ENCODE assay signal across 25 mouse cellular contexts in genomic region chr4:134776246-134776645, GRCm38 (mm10). TPM values are rescaled to one million over a fixed set of nuclear protein-coding genes. Genes with fewer than 3 reads are reported as not detected.
DNase-seq lines count a peak whose midpoint lies in the region; ATAC-seq and TF ChIP-seq lines count a peak whose summit lies in the region.
"Had no signal": no experiment of that assay in that cellular context is flagged by ENCODE, and none has a peak within 500 bp of the region (broad histone marks: within the 10 kb centered on the region; RNA-seq: fewer than 3 reads in every experiment).

No protein-coding gene starts in this region.

- TF ChIP-seq POLR2A in brain, embryonic 14.5 days (IDR thresholded peaks at IDR 0.05; ENCODE audit: borderline replicate concordance, extremely low read depth, insufficient read depth, insufficient read length, poor library complexity, severe bottlenecking), result no peak

- no peaks in the 10 kb centered on the region for H3K36me3 ChIP-seq in embryonic facial prominence, embryonic 14.5 days (ENCODE audit: control insufficient read depth, insufficient read depth, low read length)
- no peaks in the 10 kb centered on the region for H3K36me3 ChIP-seq in embryonic facial prominence, embryonic 10.5 days (replicated peaks)
- no peaks in the 10 kb centered on the region for H3K36me3 ChIP-seq in lung, embryonic 14.5 days (ENCODE audit: insufficient read depth)
- H3K36me3 ChIP-seq: embryonic facial prominence, embryonic 13.5 days; heart, embryonic 10.5 days; hindbrain, embryonic 10.5 days; limb, embryonic 12.5 days; neural tube, embryonic 12.5 days had no signal

- no peak for ATAC-seq in embryonic facial prominence, embryonic 14.5 days (ENCODE audit: low read depth)
- ATAC-seq in lung, embryonic 14.5 days (ENCODE audit: insufficient read depth), result peak; percentile 32; the same call in 1 of the 2 replicates
- ATAC-seq: forebrain, embryonic 16.5 days; hindbrain, postnatal 0 days; Patski had no signal

- no peak overlapping the region for H3K4me2 ChIP-seq in embryonic facial prominence, embryonic 14.5 days (ENCODE audit: low read depth, low read length)
- no peak overlapping the region for H3K4me2 ChIP-seq in lung, embryonic 14.5 days
- H3K4me2 ChIP-seq: embryonic facial prominence, embryonic 13.5 days; limb, embryonic 12.5 days; neural tube, embryonic 12.5 days had no signal

- no peaks in the 10 kb centered on the region for H3K27me3 ChIP-seq in embryonic facial prominence, embryonic 14.5 days (replicated peaks; ENCODE audit: control insufficient read depth, insufficient read depth, low read length)
- H3K27me3 ChIP-seq in embryonic facial prominence, embryonic 10.5 days (replicated peaks; ENCODE audit: low read depth, poor library complexity, severe bottlenecking), result no peaks in the 10 kb centered on the region
- H3K27me3 ChIP-seq in lung, embryonic 14.5 days (ENCODE audit: insufficient read depth, low read length), result no peaks in the 10 kb centered on the region
- H3K27me3 ChIP-seq: embryonic facial prominence, embryonic 13.5 days; neural tube, embryonic 12.5 days; Patski had no signal

- no peak overlapping the region for H3K9ac ChIP-seq in embryonic facial prominence, embryonic 14.5 days (ENCODE audit: low read depth, low read length)
- no peak overlapping the region for H3K9ac ChIP-seq in lung, embryonic 14.5 days
- H3K9ac ChIP-seq: embryonic facial prominence, embryonic 13.5 days; limb, embryonic 12.5 days; liver, embryonic 14.5 days; neural tube, embryonic 12.5 days had no signal

- 0 out of 2 replicates have a peak, but pooled peaks cover 6% of the 10 kb centered on the region for H3K4me1 ChIP-seq in embryonic facial prominence, embryonic 14.5 days (ENCODE audit: control insufficient read depth, insufficient read depth, low read length)
- H3K4me1 ChIP-seq in embryonic facial prominence, embryonic 10.5 days, result peaks cover 44% of the 10 kb centered on the region
- H3K4me1 ChIP-seq in lung, embryonic 14.5 days (ENCODE audit: insufficient read depth), result peaks cover 8% of the 10 kb centered on the region; the same call in 1 of the 2 replicates

- WGBS in embryonic facial prominence, embryonic 14.5 days, result 41% methylated on average over 7 of the region's 7 CpGs
- 66% methylated on average over 7 of the region's 7 CpGs for WGBS in embryonic facial prominence, embryonic 10.5 days
- 38% methylated on average over 7 of the region's 7 CpGs for WGBS in lung, embryonic 14.5 days

- no peak overlapping the region for H3K4me3 ChIP-seq in embryonic facial prominence, embryonic 14.5 days (ENCODE audit: low read depth, low read length)
- H3K4me3 ChIP-seq in embryonic facial prominence, embryonic 10.5 days, result no peak overlapping the region
- H3K4me3 ChIP-seq in lung, embryonic 14.5 days (ENCODE audit: low read depth, low read length), result no peak overlapping the region
- H3K4me3 ChIP-seq: embryonic facial prominence, embryonic 13.5 days; heart, embryonic 10.5 days; hindbrain, embryonic 10.5 days; limb, embryonic 12.5 days; neural tube, embryonic 12.5 days had no signal

- TF ChIP-seq CTCF in lung, embryonic 14.5 days (IDR thresholded peaks at IDR 0.05; ENCODE audit: low read depth), result no peak
- TF ChIP-seq CTCF in brain, embryonic 14.5 days (IDR thresholded peaks at IDR 0.05; ENCODE audit: borderline replicate concordance, extremely low read depth, insufficient read depth, insufficient read length), result no peak

- no peaks in the 10 kb centered on the region for H3K9me3 ChIP-seq in embryonic facial prominence, embryonic 14.5 days (ENCODE audit: control insufficient read depth, low read length)
- no peaks in the 10 kb centered on the region for H3K9me3 ChIP-seq in embryonic facial prominence, embryonic 10.5 days
- no peaks in the 10 kb centered on the region for H3K9me3 ChIP-seq in lung, embryonic 14.5 days (ENCODE audit: low read depth, low read length)
- H3K9me3 ChIP-seq: embryonic facial prominence, embryonic 13.5 days; heart, embryonic 10.5 days; hindbrain, embryonic 10.5 days; limb, embryonic 12.5 days; neural tube, embryonic 12.5 days had no signal

- DNase-seq in embryonic facial prominence, embryonic 14.5 days (ENCODE audit: low spot score), result peak; percentile 92
- DNase-seq in embryonic facial prominence, embryonic 10.5 days (ENCODE audit: low spot score), result no peak
- peak; percentile 84 for DNase-seq in kidney, postnatal 10 days
- DNase-seq in kidney, adult 9 months, result no peak
- peak; percentile 91 for DNase-seq in lung, embryonic 14.5 days
- DNase-seq in lung, postnatal 4 days, result no peak
- peak; percentile 42 for DNase-seq in brain, embryonic 14.5 days (ENCODE audit: low read depth)
- DNase-seq: cerebellum, adult 18-20 months; gastrocnemius, postnatal 10 days; kidney, adult 2 months; layer of hippocampus, postnatal 36 days; midbrain, embryonic 14.5 days; right cerebral cortex, postnatal 14 days; thymus, adult 2 months; thymus, postnatal 4 days had no signal

- H3K27ac ChIP-seq in embryonic facial prominence, embryonic 14.5 days (replicated peaks; ENCODE audit: low read depth, low read length), result no peak overlapping the region
- H3K27ac ChIP-seq in embryonic facial prominence, embryonic 10.5 days (replicated peaks), result no peak overlapping the region
- peak overlapping the region; percentile 1; the same call in 1 of the 2 replicates for H3K27ac ChIP-seq in lung, embryonic 14.5 days (ENCODE audit: low read depth)
- H3K27ac ChIP-seq: embryonic facial prominence, embryonic 13.5 days; heart, embryonic 10.5 days; hindbrain, embryonic 10.5 days; hindbrain, postnatal 0 days; limb, embryonic 12.5 days; liver, embryonic 14.5 days; neural tube, embryonic 12.5 days; stomach, postnatal 0 days had no signal

RNA-seq across cellular contexts. Expression of gene Ldlrap1, which starts 8.4 kb away (rescaled TPM):
- 22.5 and 22.9 TPM in 2 replicates for polyA plus RNA-seq in embryonic facial prominence, embryonic 14.5 days (2014; fragmentation: Nextera tagmentation; extraction: Ambion mirVana)
- 15.8 and 17.4 TPM in 2 replicates for polyA plus RNA-seq in embryonic facial prominence, embryonic 10.5 days (2016; fragmentation: Nextera tagmentation; extraction: Ambion mirVana)
- polyA plus RNA-seq in lung, embryonic 14.5 days (2014; fragmentation: Nextera tagmentation; extraction: Ambion mirVana), result 21.2 and 22.2 TPM in 2 replicates
- polyA plus RNA-seq in brain, embryonic 14.5 days (2012; rRNA removed), result 1.7 and 2.7 TPM in 2 replicates

Comparison
In these comparisons a context has a peak if more than half of its experiments do, and no peak if none do; other contexts are left out.
1. DNase-seq: peak in embryonic facial prominence, embryonic 14.5 days (single experiment), kidney, postnatal 10 days (single experiment), lung, embryonic 14.5 days (single experiment) and brain, embryonic 14.5 days (single experiment); none in embryonic facial prominence, embryonic 10.5 days (single experiment), kidney, adult 9 months (single experiment) and lung, postnatal 4 days (0 of 2).